In genomic region chr6:4069714-4070113, GRCm38 (mm10) we compare ENCODE assay signal across 15 mouse cellular contexts.
"Had no signal": no experiment of that assay in that cellular context is flagged by ENCODE, and none has a peak within 500 bp of the region (broad histone marks: within the 10 kb centered on the region; RNA-seq: fewer than 3 reads in every experiment).

No protein-coding gene starts in this region.

- H3K9ac ChIP-seq: neural tube, embryonic 15.5 days; stomach, embryonic 15.5 days had no signal

- H3K27ac ChIP-seq: neural tube, embryonic 15.5 days; stomach, embryonic 15.5 days; stomach, postnatal 0 days had no signal

- H3K4me1 ChIP-seq: neural tube, embryonic 15.5 days; stomach, embryonic 15.5 days had no signal

- H3K4me2 ChIP-seq: neural tube, embryonic 15.5 days; stomach, embryonic 15.5 days had no signal

- DNase-seq: retina, postnatal 1 day; right cerebral cortex, adult 18-20 months; right cerebral cortex, postnatal 14 days; right cerebral cortex, postnatal 25 days; right cerebral cortex, postnatal 4 days; spleen, adult 18-20 months; thymus, adult 18-20 months; thymus, adult 2 months; thymus, postnatal 14 days; thymus, postnatal 25 days; thymus, postnatal 36 days; thymus, postnatal 4 days had no signal

- H3K27me3 ChIP-seq: neural tube, embryonic 15.5 days; stomach, embryonic 15.5 days had no signal

- H3K36me3 ChIP-seq: neural tube, embryonic 15.5 days; stomach, embryonic 15.5 days had no signal

- H3K4me3 ChIP-seq: neural tube, embryonic 15.5 days; stomach, embryonic 15.5 days had no signal

- H3K9me3 ChIP-seq: neural tube, embryonic 15.5 days; stomach, embryonic 15.5 days had no signal
